Mouse (Mus musculus): ENCODE measurements around the gene Slc1a2. TPM values are rescaled to one million over a fixed set of nuclear protein-coding genes. Genes with fewer than 3 reads are reported as not detected.

The Slc1a2 gene
- polyA plus RNA-seq (2021; fragmentation: Nextera tagmentation), result 207 and 230 TPM in 2 replicates
- long read RNA-seq, experiment 1, full-length matches to known transcripts, result 225 of 428 reads
- long read RNA-seq, experiment 1, partial matches to known transcripts, result 36 of 428 reads
- long read RNA-seq, experiment 1, other reads (novel, unspliced or antisense), result 167 of 428 reads
- long read RNA-seq, experiment 2, full-length matches to known transcripts, result 62 of 822 reads
- long read RNA-seq, experiment 2, partial matches to known transcripts, result 23 of 822 reads
- long read RNA-seq, experiment 2, other reads (novel, unspliced or antisense), result 737 of 822 reads

GRCm38 (mm10) chr2:102658163-102658660 is at the start of gene Slc1a2:
Gene Slc1a2 (plus strand): TSS chr2:102658659.

Other genes starting within 250 kb of the Slc1a2 start
- gene Fjx1, start 206.2 kb upstream of the Slc1a2 start, polyA plus RNA-seq (2021; fragmentation: Nextera tagmentation), result 11.2 and 51.3 TPM in 2 replicates
- gene Pamr1, start 108.6 kb upstream of the Slc1a2 start, polyA plus RNA-seq (2021; fragmentation: Nextera tagmentation), result 28.6 and 36.9 TPM in 2 replicates
- gene Cd44, start 243.0 kb downstream of the Slc1a2 start, polyA plus RNA-seq (2021; fragmentation: Nextera tagmentation), result 1.1 and 2.1 TPM in 2 replicates

All from left cerebral cortex, adult 6 months (tissue).